Mouse (Mus musculus): ENCODE data around the gene Slc25a54. TPM values are rescaled to one million over a fixed set of nuclear protein-coding genes. Genes with fewer than 3 reads are reported as not detected.

Gene Slc25a54
- polyA plus RNA-seq (2012; rRNA removed), result not detected in 2 replicates
- not detected in 2 replicates for polyA plus RNA-seq (2014; fragmentation: Nextera tagmentation; extraction: Ambion mirVana)

GRCm38 (mm10) chr3:109080169-109080568, at the start of gene Slc25a54:
Gene Slc25a54 (plus strand): TSS chr3:109080469.
- no peaks in the 10 kb centered on the region for H3K9me3 ChIP-seq (ENCODE audit: control insufficient read depth, low read length)
- TF ChIP-seq CTCF (IDR thresholded peaks at IDR 0.05; ENCODE audit: low read depth) (no peak), EP300 (IDR thresholded peaks at IDR 0.05; ENCODE audit: low read depth) (no peak)
- H3K27ac ChIP-seq, result no peak within 1 kb of the TSS
- no peaks in the 10 kb centered on the region for H3K4me1 ChIP-seq (replicated peaks; ENCODE audit: control insufficient read depth in 2 of 2, insufficient read depth in 2 of 2, low read length in 1 of 2)
- H3K4me3 ChIP-seq (ENCODE audit: insufficient read depth in 1 of 2, low read depth in 2 of 2, low read length in 2 of 2), result no peak within 1 kb of the TSS
- no peak within 1 kb of the TSS for H3K9ac ChIP-seq (replicated peaks)
- no peaks in the 10 kb centered on the region for H3K36me3 ChIP-seq (replicated peaks; ENCODE audit: control insufficient read depth, insufficient read depth, low read depth)
- WGBS (ENCODE audit: insufficient replicate concordance), result 80% methylated on average over 17 of the region's 17 CpGs
- no peak for DNase-seq (ENCODE audit: low read depth in 3 of 3, low spot score in 3 of 3)
- H3K27me3 ChIP-seq (ENCODE audit: control insufficient read depth, insufficient read depth, low read length), result no peaks in the 10 kb centered on the region
- no peak for ATAC-seq (ENCODE audit: insufficient read depth)
- no peak within 1 kb of the TSS for H3K4me2 ChIP-seq (ENCODE audit: low read depth)

GRCm38 (mm10) chr3:109030817-109031216, 49.5 kb upstream of the Slc25a54 start:
- WGBS (ENCODE audit: insufficient replicate concordance), result 49% methylated on average over 6 of the region's 6 CpGs
- ATAC-seq (ENCODE audit: insufficient read depth), result no peak
- TF ChIP-seq EP300 (IDR thresholded peaks at IDR 0.05; ENCODE audit: low read depth) (no peak), CTCF (IDR thresholded peaks at IDR 0.05; ENCODE audit: low read depth) (no peak)
- Histone ChIP-seq H3K27me3 (ENCODE audit: control insufficient read depth, insufficient read depth, low read length) (no peaks in the 10 kb centered on the region), H3K4me1 (replicated peaks; ENCODE audit: control insufficient read depth in 2 of 2, insufficient read depth in 2 of 2, low read length in 1 of 2) (peaks cover 0 to 4% of the 10 kb centered on the region in 2 experiments; a peak in 1 of 4 replicates), H3K36me3 (replicated peaks; ENCODE audit: control insufficient read depth, insufficient read depth, low read depth) (no peaks in the 10 kb centered on the region), H3K4me3 (ENCODE audit: insufficient read depth in 1 of 2, low read depth in 2 of 2, low read length in 2 of 2) (no peak overlapping the region), H3K27ac (no peak overlapping the region), H3K9me3 (ENCODE audit: control insufficient read depth, low read length) (no peaks in the 10 kb centered on the region), H3K9ac (replicated peaks) (no peak overlapping the region), H3K4me2 (ENCODE audit: low read depth) (no peak overlapping the region)
- no peak for DNase-seq (ENCODE audit: low read depth in 3 of 3, low spot score in 3 of 3)

GRCm38 (mm10) chr3:109031626-109032025, 48.6 kb upstream of the Slc25a54 start:
- Histone ChIP-seq H3K9ac (replicated peaks) (no peak overlapping the region), H3K27me3 (ENCODE audit: control insufficient read depth, insufficient read depth, low read length) (no peaks in the 10 kb centered on the region), H3K4me3 (ENCODE audit: insufficient read depth in 1 of 2, low read depth in 2 of 2, low read length in 2 of 2) (no peak overlapping the region), H3K9me3 (ENCODE audit: control insufficient read depth, low read length) (no peaks in the 10 kb centered on the region), H3K4me2 (ENCODE audit: low read depth) (no peak overlapping the region), H3K4me1 (replicated peaks; ENCODE audit: control insufficient read depth in 2 of 2, insufficient read depth in 2 of 2, low read length in 1 of 2) (peaks cover 0 to under 1% of the 10 kb centered on the region in 2 experiments; a peak in 1 of 4 replicates), H3K27ac (no peak overlapping the region), H3K36me3 (replicated peaks; ENCODE audit: control insufficient read depth, insufficient read depth, low read depth) (no peaks in the 10 kb centered on the region)
- WGBS (ENCODE audit: insufficient replicate concordance), result 54% methylated on average over 3 of the region's 3 CpGs
- ATAC-seq (ENCODE audit: insufficient read depth) (no peak), DNase-seq (ENCODE audit: low read depth in 3 of 3, low spot score in 3 of 3) (no peak)
- TF ChIP-seq CTCF (IDR thresholded peaks at IDR 0.05; ENCODE audit: low read depth) (no peak), EP300 (IDR thresholded peaks at IDR 0.05; ENCODE audit: low read depth) (no peak)

GRCm38 (mm10) chr3:109032306-109032705, 48.0 kb upstream of the Slc25a54 start:
- Histone ChIP-seq H3K36me3 (replicated peaks; ENCODE audit: control insufficient read depth, insufficient read depth, low read depth) (no peaks in the 10 kb centered on the region), H3K4me1 (replicated peaks; ENCODE audit: control insufficient read depth in 2 of 2, insufficient read depth in 2 of 2, low read length in 1 of 2) (no peaks in the 10 kb centered on the region), H3K27ac (no peak overlapping the region), H3K27me3 (ENCODE audit: control insufficient read depth, insufficient read depth, low read length) (no peaks in the 10 kb centered on the region), H3K4me2 (ENCODE audit: low read depth) (no peak overlapping the region), H3K4me3 (ENCODE audit: insufficient read depth in 1 of 2, low read depth in 2 of 2, low read length in 2 of 2) (no peak overlapping the region), H3K9me3 (ENCODE audit: control insufficient read depth, low read length) (no peaks in the 10 kb centered on the region), H3K9ac (replicated peaks) (no peak overlapping the region)
- ATAC-seq (ENCODE audit: insufficient read depth) (no peak), DNase-seq (ENCODE audit: low read depth in 3 of 3, low spot score in 3 of 3) (no peak)
- TF ChIP-seq CTCF (IDR thresholded peaks at IDR 0.05; ENCODE audit: low read depth) (no peak), EP300 (IDR thresholded peaks at IDR 0.05; ENCODE audit: low read depth) (no peak)
- 29% methylated on average over 2 of the region's 2 CpGs for WGBS (ENCODE audit: insufficient replicate concordance)

GRCm38 (mm10) chr3:109034411-109034810, 45.9 kb upstream of the Slc25a54 start:
- no peaks in the 10 kb centered on the region for H3K4me1 ChIP-seq (replicated peaks; ENCODE audit: control insufficient read depth in 2 of 2, insufficient read depth in 2 of 2, low read length in 1 of 2)
- H3K9ac ChIP-seq (replicated peaks), result no peak overlapping the region
- no peak overlapping the region for H3K4me2 ChIP-seq (ENCODE audit: low read depth)
- ATAC-seq (ENCODE audit: insufficient read depth), result no peak
- no peak overlapping the region for H3K4me3 ChIP-seq (ENCODE audit: insufficient read depth in 1 of 2, low read depth in 2 of 2, low read length in 2 of 2)
- H3K9me3 ChIP-seq (ENCODE audit: control insufficient read depth, low read length), result no peaks in the 10 kb centered on the region
- no peak for DNase-seq (ENCODE audit: low read depth in 3 of 3, low spot score in 3 of 3)
- H3K27me3 ChIP-seq (ENCODE audit: control insufficient read depth, insufficient read depth, low read length), result no peaks in the 10 kb centered on the region
- whole genome bisulfite sequencing (ENCODE audit: insufficient replicate concordance), result 72% methylated on average over 1 of the region's 1 CpGs
- TF ChIP-seq EP300 (IDR thresholded peaks at IDR 0.05; ENCODE audit: low read depth), result no peak
- no peak for TF ChIP-seq CTCF (IDR thresholded peaks at IDR 0.05; ENCODE audit: low read depth)
- no peak overlapping the region for H3K27ac ChIP-seq
- H3K36me3 ChIP-seq (replicated peaks; ENCODE audit: control insufficient read depth, insufficient read depth, low read depth), result no peaks in the 10 kb centered on the region

All from liver, embryonic 14.5 days (tissue).